Mouse (Mus musculus): ENCODE data around the gene Man1a. TPM values are rescaled to one million over a fixed set of nuclear protein-coding genes. Genes with fewer than 3 reads are reported as not detected.

The Man1a gene
- polyA plus RNA-seq, 1 experiment from 2014 or later, result 10.3 TPM

DNA sequence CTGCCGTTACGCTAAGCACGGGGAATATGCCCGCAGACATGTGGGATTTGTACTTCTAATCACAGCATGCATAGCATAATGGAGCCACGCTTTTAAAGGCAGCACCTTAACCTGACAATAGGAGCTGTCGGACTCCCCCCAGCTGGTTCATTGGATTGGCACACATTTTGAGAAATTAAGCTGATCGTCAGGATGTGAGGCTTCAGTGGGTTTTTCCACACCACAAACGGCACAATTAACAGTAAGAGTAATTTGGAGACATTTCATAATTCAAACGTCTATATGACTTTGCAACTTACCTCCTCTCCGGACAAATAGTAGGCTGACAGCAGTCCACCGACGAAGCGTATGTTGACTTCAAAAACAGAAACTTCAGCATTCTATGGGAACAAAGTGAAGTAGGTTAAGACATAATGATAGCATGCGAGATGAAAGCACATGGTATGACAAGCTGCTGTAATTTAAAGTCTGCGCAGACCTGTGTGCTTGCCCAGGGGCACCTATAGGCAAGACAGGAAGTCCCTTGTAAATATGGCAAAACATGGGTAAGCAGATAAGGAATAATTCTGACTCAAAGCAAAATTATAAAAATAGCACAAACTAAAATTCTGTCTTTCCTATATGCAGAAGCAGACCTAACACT is 62.2 kb downstream of the Man1a start:
- Histone ChIP-seq H3K4me2 (ENCODE audit: low read length) (no peak overlapping the region), H3K9ac (ENCODE audit: low read depth, low read length) (no peak overlapping the region), H3K4me1 (replicated peaks; ENCODE audit: insufficient read depth, low read length) (0 out of 2 replicates have a peak, but pooled peaks cover 7% of the 10 kb centered on the region), H3K27ac (no peak overlapping the region), H3K4me3 (replicated peaks; ENCODE audit: low read depth, low read length) (no peak overlapping the region), H3K27me3 (ENCODE audit: insufficient read depth, low read length) (no peaks in the 10 kb centered on the region), H3K9me3 (replicated peaks; ENCODE audit: low read length) (no peaks in the 10 kb centered on the region), H3K36me3 (ENCODE audit: insufficient read depth, low read length) (no peaks in the 10 kb centered on the region)
- ATAC-seq (replicated peaks; ENCODE audit: low FRiP score, low read depth), result no peak
- WGBS, result 80% methylated on average over 15 of the region's 15 CpGs
- TF ChIP-seq CTCF (IDR thresholded peaks at IDR 0.05; ENCODE audit: low read depth), result no peak
- DNase-seq (ENCODE audit: low spot score), result no peak

DNA sequence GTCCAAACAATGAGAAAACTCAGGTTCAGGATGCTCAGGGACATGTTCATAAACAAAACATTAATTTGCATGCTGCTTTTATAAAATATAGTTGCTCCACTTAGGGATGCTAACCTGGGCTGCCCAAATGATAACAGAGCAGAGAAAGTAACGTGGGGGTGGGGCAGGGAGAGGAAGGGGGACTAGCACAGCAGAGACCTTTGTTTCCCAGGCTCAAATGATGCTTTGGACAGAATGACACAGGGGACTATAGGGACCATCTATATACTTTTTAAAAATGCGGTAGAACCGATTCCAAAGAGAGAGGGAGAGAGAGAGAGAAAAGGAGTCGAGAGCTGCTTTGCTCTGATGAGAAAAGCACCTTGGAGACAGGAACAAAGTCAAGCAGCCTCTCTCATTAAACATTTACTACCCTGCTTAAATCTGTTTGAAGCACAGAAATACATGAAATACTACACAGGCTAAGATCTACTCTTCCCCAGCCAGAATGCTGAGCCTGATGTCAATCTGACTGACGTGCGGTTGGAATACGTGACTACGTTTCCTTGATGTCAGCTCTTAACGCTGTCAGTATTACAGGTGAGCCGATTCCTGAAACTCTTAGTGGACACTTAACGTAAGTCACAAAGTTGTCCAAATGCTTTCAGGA is 63.1 kb downstream of the Man1a start:
- no peak for ATAC-seq (replicated peaks; ENCODE audit: low FRiP score, low read depth)

DNA sequence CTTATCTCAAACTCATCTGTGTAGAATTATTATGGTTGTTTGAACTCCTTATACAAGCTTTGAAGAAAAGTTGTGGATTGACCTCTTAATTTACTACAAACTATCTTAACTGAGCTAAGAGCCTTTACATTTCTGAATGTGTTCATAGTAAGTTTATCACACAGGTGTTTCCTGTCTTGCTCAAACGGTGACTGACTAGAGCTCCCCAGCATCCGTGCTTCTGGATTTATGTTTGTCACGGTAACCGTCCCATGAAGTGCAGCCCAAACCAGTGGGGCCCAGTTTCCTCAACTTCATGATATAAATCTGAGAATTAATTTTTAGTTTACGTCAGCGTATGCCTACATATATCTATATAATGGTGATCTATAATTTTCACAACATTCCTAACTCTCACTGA is 67.3 kb downstream of the Man1a start:
- H3K36me3 ChIP-seq (ENCODE audit: insufficient read depth, low read length), result no peaks in the 10 kb centered on the region
- H3K9ac ChIP-seq (ENCODE audit: low read depth, low read length), result no peak overlapping the region
- no peaks in the 10 kb centered on the region for H3K27me3 ChIP-seq (ENCODE audit: insufficient read depth, low read length)
- H3K4me1 ChIP-seq (replicated peaks; ENCODE audit: insufficient read depth, low read length), result no peaks in the 10 kb centered on the region
- no peak overlapping the region for H3K4me2 ChIP-seq (ENCODE audit: low read length)
- TF ChIP-seq CTCF (IDR thresholded peaks at IDR 0.05; ENCODE audit: low read depth), result no peak
- no peak overlapping the region for H3K27ac ChIP-seq
- DNase-seq (ENCODE audit: low spot score), result no peak
- H3K9me3 ChIP-seq (replicated peaks; ENCODE audit: low read length), result no peaks in the 10 kb centered on the region
- WGBS, result 43% methylated on average over 6 of the region's 6 CpGs
- no peak overlapping the region for H3K4me3 ChIP-seq (replicated peaks; ENCODE audit: low read depth, low read length)
- ATAC-seq (replicated peaks; ENCODE audit: low FRiP score, low read depth), result no peak

More for the DNA sequence above, 63.1 kb downstream of the Man1a start:
- no peak for TF ChIP-seq CTCF (IDR thresholded peaks at IDR 0.05; ENCODE audit: low read depth)
- no peak overlapping the region for H3K4me3 ChIP-seq (replicated peaks; ENCODE audit: low read depth, low read length)
- DNase-seq (ENCODE audit: low spot score), result no peak
- H3K9me3 ChIP-seq (replicated peaks; ENCODE audit: low read length), result no peaks in the 10 kb centered on the region
- no peaks in the 10 kb centered on the region for H3K36me3 ChIP-seq (ENCODE audit: insufficient read depth, low read length)
- H3K9ac ChIP-seq (ENCODE audit: low read depth, low read length), result no peak overlapping the region
- H3K4me2 ChIP-seq (ENCODE audit: low read length), result no peak overlapping the region
- H3K27me3 ChIP-seq (ENCODE audit: insufficient read depth, low read length), result no peaks in the 10 kb centered on the region
- no peaks in the 10 kb centered on the region for H3K4me1 ChIP-seq (replicated peaks; ENCODE audit: insufficient read depth, low read length)
- 66% methylated on average over 11 of the region's 11 CpGs for WGBS
- H3K27ac ChIP-seq, result no peak overlapping the region

DNA sequence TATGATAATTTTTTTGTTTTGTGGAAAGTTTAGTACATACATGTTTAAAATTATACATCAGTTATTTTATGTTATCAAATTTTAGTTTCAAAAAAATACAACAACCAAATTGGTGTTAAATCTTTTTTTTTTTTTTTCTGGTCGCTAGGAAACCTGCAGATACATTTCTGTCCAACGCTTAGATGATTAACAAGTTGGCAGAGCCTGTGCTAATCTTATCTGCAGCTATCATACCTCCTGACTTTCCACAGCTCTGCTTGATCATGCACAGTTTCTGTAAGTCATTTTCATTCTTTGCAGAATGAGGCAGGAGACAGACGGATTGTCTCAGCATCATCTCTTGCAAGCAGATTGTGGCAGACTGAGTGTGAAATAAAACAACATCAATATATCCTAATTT is 69.5 kb downstream of the Man1a start:
- no peak for TF ChIP-seq CTCF (IDR thresholded peaks at IDR 0.05; ENCODE audit: low read depth)
- no peak overlapping the region for H3K27ac ChIP-seq
- H3K4me1 ChIP-seq (replicated peaks; ENCODE audit: insufficient read depth, low read length), result no peaks in the 10 kb centered on the region
- no peak overlapping the region for H3K4me2 ChIP-seq (ENCODE audit: low read length)
- ATAC-seq (replicated peaks; ENCODE audit: low FRiP score, low read depth) (no peak), DNase-seq (ENCODE audit: low spot score) (no peak)
- no peak overlapping the region for H3K4me3 ChIP-seq (replicated peaks; ENCODE audit: low read depth, low read length)
- H3K36me3 ChIP-seq (ENCODE audit: insufficient read depth, low read length), result no peaks in the 10 kb centered on the region
- no peaks in the 10 kb centered on the region for H3K9me3 ChIP-seq (replicated peaks; ENCODE audit: low read length)
- H3K27me3 ChIP-seq (ENCODE audit: insufficient read depth, low read length), result no peaks in the 10 kb centered on the region
- WGBS, result 80% methylated on average over 3 of the region's 3 CpGs
- H3K9ac ChIP-seq (ENCODE audit: low read depth, low read length), result no peak overlapping the region

DNA sequence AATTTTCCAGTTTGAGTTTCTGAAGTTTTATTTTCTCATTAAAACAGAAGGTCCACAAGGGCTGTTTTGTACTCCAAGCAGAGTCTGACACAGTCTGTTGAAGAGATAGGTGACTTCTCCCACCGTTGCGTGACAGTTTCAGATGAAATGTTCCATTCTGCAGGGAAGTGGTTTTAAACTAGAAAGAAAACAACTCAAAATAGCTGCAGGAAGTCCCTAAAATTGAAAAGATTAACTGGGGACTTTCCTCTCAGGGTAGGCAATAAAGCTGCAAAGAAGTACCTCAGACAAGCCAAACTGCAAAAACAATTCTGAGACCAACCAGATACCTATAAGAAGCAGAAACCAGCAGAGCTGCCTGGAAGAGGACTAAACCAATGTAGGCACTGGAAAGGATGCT is 70.6 kb downstream of the Man1a start:
- 82% methylated on average over 2 of the region's 2 CpGs for WGBS
- no peak overlapping the region for H3K9ac ChIP-seq (ENCODE audit: low read depth, low read length)
- H3K4me3 ChIP-seq (replicated peaks; ENCODE audit: low read depth, low read length), result no peak overlapping the region
- no peak for ATAC-seq (replicated peaks; ENCODE audit: low FRiP score, low read depth)
- no peaks in the 10 kb centered on the region for H3K36me3 ChIP-seq (ENCODE audit: insufficient read depth, low read length)
- no peak for DNase-seq (ENCODE audit: low spot score)
- no peaks in the 10 kb centered on the region for H3K27me3 ChIP-seq (ENCODE audit: insufficient read depth, low read length)
- no peak overlapping the region for H3K27ac ChIP-seq
- no peaks in the 10 kb centered on the region for H3K4me1 ChIP-seq (replicated peaks; ENCODE audit: insufficient read depth, low read length)
- no peaks in the 10 kb centered on the region for H3K9me3 ChIP-seq (replicated peaks; ENCODE audit: low read length)
- TF ChIP-seq CTCF (IDR thresholded peaks at IDR 0.05; ENCODE audit: low read depth), result no peak
- H3K4me2 ChIP-seq (ENCODE audit: low read length), result no peak overlapping the region

DNA sequence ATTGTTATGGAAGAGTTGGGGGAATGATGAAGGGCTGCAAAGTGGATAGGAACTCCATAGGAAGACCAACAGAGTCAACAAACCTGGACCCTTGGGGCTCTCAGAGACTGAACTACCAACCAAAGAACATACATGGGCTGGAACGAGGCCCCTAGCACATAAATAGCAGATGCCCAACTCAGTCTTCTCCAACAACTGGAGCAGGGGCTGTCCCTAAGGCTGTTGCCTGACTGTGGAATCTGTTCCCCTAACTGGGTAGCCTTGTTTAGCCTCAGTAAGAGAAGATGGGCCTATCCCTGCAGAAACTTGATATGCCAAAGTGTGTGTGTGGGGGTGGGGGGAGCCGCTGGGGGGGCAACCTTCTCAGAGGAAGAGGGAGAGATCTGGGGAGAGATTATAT is 73.5 kb downstream of the Man1a start:
- ATAC-seq (replicated peaks; ENCODE audit: low FRiP score, low read depth) (no peak), DNase-seq (ENCODE audit: low spot score) (no peak)

More for the DNA sequence above, 73.5 kb downstream of the Man1a start:
- Histone ChIP-seq H3K9me3 (replicated peaks; ENCODE audit: low read length) (no peaks in the 10 kb centered on the region), H3K27me3 (ENCODE audit: insufficient read depth, low read length) (no peaks in the 10 kb centered on the region), H3K4me1 (replicated peaks; ENCODE audit: insufficient read depth, low read length) (no peaks in the 10 kb centered on the region), H3K27ac (no peak overlapping the region), H3K4me2 (ENCODE audit: low read length) (no peak overlapping the region), H3K36me3 (ENCODE audit: insufficient read depth, low read length) (no peaks in the 10 kb centered on the region), H3K9ac (ENCODE audit: low read depth, low read length) (no peak overlapping the region), H3K4me3 (replicated peaks; ENCODE audit: low read depth, low read length) (no peak overlapping the region)
- 75% methylated on average over 2 of the region's 2 CpGs for WGBS
- TF ChIP-seq CTCF (IDR thresholded peaks at IDR 0.05; ENCODE audit: low read depth), result no peak

All from kidney, postnatal 0 days (tissue).